Mouse (Mus musculus): Measurements from ENCODE around the gene Anapc2. TPM values are rescaled to one million over a fixed set of nuclear protein-coding genes. Genes with fewer than 3 reads are reported as not detected.

Anapc2 gene
- total RNA-seq, 2 experiments from 2014 or later, result 61.0 to 73.1 TPM

- DNase-seq, result no peak
These were observed 4.5 kb upstream of the Anapc2 start for GRCm38 (mm10) chr2:25267746-25268309.

- DNase-seq, result no peak
These were observed 237 bp downstream of the Anapc2 start for GRCm38 (mm10) chr2:25272515-25272914.

- no peak for DNase-seq
These were observed 732 bp downstream of the Anapc2 start for GRCm38 (mm10) chr2:25273010-25273409.

DNA sequence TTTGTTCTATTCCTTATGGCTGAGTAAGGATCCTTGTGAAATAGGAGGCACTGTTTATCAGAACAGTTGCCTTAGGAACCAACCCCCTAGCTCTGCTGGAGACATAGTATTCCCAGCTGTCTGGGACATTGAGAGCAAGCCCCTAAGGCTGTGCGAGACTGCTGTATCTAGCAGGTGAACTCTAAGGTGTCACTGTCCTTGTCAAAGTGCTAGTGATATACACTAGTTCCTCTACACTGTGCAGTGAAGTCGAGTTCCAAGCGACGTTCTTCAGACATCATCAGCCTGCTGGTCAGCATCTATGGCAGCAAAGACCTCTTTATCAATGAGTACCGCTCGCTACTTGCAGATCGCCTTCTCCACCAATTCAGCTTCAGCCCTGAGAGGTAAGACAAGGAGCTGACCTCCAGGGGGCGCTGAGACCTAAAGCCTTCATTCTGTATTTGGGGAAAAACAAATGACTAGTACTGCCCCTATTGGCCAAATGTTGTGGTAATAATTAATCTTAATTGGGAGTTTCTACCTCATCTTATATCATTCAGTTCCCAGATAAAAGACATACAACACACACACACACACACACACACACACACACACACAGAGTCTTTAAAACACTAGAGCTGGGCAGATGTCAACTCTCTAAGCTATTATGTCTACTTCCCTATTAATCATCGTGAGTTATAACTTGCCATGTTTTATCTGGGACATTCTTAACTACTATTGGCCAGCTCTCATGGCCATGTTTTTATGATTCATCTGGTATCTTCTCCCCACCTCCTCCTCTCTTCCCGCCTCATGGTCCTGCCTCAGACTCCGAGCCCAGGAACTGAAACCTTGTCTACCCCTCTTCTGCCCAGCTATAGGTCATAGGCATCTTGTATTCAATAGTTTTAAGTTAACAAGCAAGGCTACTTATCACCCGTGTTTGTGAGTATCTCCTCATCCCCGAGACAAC, 6.9 kb downstream of the Anapc2 start:
- peak; percentile 87 for DNase-seq

GRCm38 (mm10) chr2:25285551-25285950, 13.3 kb downstream of the Anapc2 start:
- no peak for DNase-seq

DNA sequence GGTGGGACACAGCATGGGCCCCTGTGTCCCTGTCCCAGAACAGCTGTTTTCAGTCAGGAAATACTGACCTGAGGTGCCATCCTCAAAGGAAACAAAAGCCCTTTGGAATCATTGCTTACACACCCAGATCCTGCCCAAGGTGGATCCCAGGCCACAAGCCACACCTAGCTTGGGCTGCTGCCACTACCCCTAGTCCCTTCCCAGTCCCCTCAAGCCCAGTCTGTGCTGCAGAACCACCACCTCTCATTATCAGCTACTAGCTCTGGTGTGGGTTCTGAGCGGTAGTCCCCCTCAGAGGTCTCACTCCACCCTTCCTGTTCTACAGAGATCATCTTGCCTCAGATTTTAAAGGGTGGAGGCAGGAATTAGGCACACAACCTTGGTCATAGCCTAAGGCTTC, 14.0 kb downstream of the Anapc2 start:
- no peak for DNase-seq

DNA sequence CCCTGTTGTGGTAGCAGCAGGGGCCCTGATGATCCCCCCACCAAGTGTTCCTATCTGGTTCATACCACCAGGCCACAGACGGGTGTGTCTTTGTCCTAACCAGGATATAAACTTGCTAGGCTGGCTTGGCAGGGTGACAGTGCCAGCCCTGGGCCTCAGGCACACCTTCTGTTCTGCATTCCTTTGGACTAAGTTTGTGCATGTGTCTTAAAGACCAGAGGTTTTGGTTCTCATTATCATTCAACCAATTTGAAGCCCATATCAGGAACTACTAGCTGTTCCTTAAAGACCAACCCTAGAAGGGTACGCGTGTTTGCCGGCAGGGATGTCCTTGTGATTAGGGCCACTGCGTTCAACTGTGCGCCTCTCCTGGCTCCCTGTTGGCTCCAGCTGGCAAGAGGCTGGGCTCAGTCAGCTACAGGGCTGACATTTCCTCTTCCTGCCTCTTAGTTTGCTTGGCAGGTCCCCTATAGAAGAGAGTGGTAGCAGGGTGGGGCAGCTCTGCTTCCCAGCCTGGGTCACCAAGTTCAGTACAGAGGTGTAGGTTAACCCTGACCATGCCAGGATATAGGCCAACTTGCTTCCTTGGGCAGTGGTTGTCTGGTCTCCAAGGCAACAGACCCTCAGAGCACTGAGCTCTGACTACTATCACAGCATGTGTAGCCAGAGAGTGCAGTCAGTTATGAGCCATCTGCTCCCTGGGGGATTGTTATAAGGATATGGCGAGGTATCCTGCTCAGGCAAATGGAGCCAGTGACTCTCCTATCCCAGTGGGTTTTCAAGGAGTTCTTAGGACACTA, 14.8 kb downstream of the Anapc2 start:
- no peak for DNase-seq

DNA sequence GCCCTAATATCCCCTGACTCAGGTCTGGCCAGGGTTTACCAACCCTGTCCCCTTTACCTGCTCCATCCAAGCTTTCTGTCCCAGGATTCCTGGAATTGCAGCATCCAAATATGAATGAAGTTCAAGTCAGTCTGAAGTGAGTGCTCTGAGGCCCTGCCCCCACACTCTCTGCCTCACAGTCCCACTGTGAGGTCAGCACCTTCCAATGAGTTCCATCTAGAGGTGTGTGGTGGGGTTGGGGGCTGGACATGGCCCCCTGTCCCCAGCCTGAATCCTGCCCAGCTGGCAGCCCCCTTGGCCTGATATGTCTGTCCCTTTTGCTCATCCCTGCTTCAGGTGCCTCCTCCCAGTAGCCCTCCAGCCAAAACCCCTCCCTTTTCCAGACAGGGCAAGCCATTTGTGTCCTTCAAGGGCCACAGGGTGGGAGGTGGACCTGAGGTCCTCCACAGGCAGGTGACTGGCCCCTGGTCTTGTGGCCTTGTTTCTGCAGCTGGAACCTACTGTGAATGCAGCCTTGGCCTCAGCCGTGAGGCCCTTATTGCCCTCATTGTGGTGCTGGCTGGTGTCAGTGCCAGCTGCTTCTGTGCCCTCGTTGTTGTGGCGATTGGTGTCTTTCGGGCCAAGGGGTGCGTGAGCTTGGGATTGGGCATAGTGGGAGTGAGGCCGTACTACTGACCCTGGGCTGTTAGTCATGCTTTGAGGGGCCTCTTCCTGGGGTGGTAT, 15.8 kb downstream of the Anapc2 start, which contains the start of gene Tmem210:
Tmem210 (plus strand) TSS at position 219 of the 723 bp plus-strand sequence.
- DNase-seq, result no peak

DNA sequence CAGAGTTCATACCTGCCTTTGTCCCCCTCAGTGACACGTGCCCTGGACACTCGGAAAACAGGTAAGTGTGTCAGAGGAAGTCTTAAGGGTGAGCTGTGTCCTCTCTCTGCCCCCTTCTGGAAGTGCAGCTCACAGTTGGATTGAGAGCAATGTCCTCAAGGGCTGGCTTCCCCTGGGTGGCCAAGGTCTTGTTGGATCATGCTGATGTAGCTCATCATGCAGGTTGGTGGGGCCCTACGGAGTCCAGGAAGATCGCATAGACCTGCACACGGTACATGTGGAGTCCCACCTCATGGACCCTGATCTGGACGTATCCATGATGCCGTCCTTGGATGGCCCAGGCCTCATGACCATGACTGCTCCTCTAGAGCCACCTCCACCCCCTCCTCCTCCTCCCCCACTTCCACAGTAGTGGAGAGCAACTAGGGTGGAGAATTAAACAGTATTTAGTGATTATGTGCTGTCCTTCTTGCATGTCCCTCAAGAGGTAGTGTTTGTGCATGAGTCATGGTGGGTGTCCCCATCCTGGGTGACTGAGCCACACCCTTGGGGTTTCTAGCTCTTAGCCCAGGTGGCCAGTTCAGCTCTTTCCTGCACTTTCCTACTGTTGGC, 16.6 kb downstream of the Anapc2 start:
- DNase-seq, result no peak

DNA sequence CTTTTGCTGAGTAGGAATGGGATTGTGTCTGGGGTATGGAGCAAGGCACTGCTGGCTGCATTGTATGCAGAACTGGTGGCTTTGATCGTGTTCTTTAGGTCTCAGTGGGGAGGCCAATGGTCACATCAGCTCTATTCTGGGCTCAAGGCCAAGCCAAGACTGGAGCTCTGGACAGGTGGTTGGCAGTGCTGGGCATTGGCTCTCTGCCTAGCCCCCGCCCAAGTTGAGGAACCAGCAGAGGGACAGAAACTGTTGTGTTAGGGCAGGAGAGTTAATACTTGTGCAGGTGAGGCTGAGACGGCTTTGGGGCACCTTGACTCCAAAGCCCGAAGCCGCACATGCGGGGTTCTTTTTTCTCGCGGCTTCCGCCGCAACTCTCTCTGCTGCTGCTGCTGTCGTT, 17.4 kb downstream of the Anapc2 start, which contains the start of gene Lrrc26:
Lrrc26 (plus strand) TSS at position 265 of the 400 bp plus-strand sequence.
- peak; percentile 68 for DNase-seq

DNA sequence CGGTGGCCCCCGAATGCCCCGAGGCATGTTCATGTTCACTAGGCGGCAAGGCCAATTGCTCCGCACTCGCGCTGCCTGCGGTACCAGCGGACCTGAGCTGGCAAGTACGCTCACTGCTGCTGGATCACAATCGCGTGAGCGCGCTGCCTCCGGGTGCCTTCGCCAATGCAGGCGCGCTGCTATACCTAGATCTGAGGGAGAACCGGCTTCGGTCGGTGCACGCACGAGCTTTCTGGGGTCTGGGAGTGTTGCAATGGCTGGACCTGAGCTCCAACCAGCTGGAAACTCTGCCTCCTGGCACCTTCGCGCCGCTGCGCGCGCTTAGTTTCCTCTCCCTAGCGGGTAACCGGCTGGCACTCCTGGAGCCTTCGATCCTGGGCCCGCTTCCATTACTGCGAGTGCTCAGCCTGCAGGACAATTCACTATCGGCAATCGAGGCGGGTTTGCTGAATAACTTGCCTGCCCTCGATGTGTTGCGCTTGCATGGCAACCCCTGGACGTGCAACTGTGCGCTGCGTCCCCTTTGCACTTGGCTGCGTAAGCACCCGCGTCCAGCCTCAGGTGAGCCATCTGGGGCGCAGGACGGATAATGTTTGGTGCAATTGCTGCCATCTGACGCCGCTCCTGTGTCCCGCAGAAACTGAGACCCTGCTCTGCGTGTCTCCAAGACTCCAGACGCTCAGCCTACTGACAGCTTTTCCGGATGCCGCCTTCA, 18.0 kb downstream of the Anapc2 start:
- DNase-seq, result peak; percentile 67

- no peak for DNase-seq
These were observed 18.5 kb downstream of the Anapc2 start for GRCm38 (mm10) chr2:25290816-25291130.

- peak; percentile 22 for DNase-seq
These were observed 19.1 kb downstream of the Anapc2 start for GRCm38 (mm10) chr2:25291184-25292053.

- no peak for DNase-seq
These were observed 19.8 kb downstream of the Anapc2 start for GRCm38 (mm10) chr2:25292054-25292544.

DNA sequence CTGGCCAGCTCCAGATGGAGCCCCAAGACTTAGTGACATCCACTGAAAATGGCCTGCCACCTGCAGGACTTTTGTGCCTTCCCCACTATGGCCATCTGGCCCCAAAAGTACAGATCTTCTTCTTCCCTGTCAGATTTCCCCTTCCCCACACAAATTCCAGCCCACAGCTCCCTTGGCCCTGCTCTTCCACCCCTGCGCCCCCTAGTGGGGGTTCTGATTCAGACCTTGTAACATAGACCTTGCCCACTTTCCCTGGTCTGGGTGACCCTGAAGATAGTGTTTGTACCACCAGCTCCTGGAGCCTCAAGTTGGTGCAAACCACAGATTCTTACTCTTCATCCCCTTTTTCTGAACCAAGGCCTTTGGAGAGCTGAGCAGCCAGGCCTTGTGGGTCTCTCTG, 20.6 kb downstream of the Anapc2 start:
- peak; percentile 87 for DNase-seq

DNA sequence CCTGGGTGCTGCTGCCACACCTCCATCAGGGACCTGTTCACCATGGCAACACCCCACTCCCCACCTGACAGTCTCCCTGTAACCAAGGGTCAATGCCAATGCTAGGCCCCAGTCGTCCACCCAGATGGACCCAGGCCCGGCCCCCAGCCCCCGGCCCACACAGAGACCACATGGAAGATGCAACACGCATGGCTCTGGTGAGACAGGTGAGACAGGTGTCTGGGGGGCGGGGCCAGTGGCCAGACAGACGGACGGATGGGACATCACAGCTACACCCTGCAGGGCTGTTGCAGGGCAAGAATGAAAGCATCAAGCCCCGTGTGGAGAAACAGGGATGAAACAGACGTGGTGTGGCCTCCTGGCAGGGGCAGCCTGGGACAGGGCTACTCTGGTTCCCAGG, 21.4 kb downstream of the Anapc2 start:
- DNase-seq, result no peak

DNA sequence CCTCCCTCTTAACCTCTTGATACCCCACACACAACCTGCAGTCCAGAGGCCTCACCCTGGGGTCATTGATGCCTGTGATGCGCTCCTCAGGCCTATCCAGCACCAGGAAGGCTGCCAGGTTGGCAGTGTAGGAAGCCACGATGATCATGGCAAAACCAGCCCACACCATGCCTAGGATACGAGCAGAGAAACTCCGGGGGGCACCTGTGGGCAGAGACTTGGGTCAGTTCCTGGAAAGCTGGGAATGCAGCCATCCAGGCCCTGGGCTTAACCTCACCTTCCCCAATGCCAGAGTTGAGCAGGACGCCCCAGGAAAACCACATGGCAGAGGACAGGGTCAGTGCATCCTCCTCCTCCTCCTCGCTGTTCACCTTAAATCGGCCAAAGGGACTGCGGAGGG, 24.8 kb downstream of the Anapc2 start:
- no peak for DNase-seq

DNA sequence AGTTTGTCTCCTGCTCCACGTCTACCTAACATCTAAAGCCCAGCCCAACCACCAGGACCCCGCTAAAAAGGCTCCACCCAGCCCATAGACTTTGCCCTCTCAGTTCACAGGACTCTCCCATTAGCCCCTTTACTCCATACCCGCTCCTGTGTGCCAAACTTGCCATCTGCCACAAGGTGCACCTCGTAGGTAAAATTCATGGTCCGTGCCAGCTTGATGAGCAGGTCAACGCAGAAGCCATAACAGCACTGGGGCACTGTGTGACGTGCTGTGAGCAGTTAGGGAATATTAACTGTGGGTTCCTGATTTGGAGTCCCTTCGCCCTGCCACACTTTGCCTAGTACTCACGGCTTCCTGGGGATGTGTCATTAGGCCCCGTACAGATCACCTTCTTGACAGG, 25.8 kb downstream of the Anapc2 start:
- no peak for DNase-seq

GRCm38 (mm10) chr2:25303452-25303851, 31.2 kb downstream of the Anapc2 start:
- no peak for DNase-seq
